Mouse (Mus musculus) liver, adult 2 months (tissue): ENCODE data around the gene Rhbdl3.

Experiments used
- CTCF ChIP-seq: fragments of 200-500 bp; IDR thresholded peaks from 2 replicates; pipeline ENCODE4 v1.5.1; 2011; ENCODE audit warnings: low read depth, low read length, control low read depth
- POLR2A ChIP-seq: fragments of 200-500 bp; IDR thresholded peaks from 2 replicates; pipeline ENCODE4 v1.6.1; 2011; ENCODE audit warnings: low read length, control low read depth; ENCODE audit not compliant: insufficient read depth; ENCODE audit errors: extremely low read depth

DNA sequence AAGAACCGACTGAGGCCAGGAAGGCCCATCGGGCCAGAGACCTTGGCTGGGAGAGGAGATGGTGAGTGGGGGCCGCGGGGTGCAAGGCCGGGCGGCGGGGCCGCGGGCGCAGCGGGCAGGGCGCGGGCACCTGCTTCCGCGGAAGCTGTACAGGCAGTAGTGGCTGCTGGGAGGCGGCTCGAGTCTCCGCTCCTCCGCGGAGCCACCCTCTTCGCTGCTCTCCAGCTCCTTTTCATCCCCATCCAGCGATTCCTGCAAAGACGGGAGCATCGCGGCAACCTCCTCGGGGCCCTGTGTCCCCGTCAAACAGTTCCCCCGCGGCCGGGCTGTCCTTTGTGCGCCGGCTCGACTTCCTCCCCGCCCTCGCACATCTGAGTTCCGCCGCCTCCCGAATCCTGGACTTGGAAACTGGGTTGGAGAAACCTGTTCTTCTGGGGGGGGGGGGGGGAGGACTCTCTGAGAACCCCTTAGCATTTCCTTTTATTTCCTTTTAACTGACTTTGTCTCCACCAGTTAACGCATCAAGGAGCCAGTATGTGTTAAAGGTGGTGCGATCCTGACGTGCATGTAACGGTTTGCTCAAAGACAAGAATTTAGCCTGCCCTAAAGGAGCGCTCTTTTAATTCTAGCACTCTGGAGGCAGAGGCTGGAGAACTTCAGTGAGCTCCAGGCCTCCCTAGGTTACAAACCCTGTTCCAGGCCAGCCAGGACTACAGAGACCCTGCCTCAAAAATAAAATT is 77.2 kb downstream of the Rhbdl3 start, which contains the start of gene 5730455P16Rik:
- no peak for TF ChIP-seq CTCF
- TF ChIP-seq POLR2A = peak; percentile 48; the same call in 1 of the 2 replicates
